Mouse (Mus musculus): ENCODE data around the gene Rap2b.

Rap2b gene

DNA sequence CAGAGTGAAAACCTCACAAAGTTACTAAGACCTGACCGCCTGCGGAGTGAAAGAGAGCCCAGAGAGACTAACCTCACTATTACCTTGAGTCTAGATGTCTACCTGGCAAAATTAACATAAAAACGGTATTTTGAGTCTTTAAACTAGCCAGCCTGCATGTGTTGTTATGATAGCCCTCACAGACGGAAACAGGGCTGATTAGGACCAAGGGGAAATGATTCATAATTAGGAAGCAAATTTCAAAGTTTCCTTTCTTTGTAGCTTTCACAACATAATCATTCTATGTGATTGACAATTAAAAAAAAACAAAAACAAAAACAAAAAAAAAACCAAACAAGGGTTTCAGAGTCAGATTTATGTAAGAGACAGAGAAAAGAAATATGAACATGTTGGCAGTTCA lies 24.9 kb downstream of the Rap2b start:
- peak; percentile 23 for DNase-seq (ENCODE audit: low read depth)

DNA sequence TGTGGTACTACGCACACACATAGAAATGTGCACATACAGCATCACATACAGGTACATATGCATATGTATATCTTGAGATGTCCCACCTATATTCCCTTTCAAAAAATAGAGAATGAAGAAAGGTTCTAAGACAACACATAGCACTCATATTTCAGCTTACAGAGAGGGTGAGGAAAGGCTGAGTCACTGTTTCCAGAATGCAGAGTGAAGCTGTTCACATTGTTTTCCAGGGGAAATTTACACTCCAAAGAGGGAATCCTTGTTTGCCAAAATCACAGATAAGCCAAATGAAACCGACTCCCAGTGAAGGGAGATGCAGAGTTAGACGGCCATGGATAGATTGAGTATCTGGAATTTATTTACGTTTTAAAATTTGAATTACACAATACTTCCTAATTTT lies 30.1 kb downstream of the Rap2b start:
- peak; percentile 47 for DNase-seq (ENCODE audit: low read depth)

- peak; percentile 77 for DNase-seq (ENCODE audit: low read depth)
Measured at GRCm38 (mm10) chr3:61392881-61393280, 31.4 kb downstream of the Rap2b start.

DNA sequence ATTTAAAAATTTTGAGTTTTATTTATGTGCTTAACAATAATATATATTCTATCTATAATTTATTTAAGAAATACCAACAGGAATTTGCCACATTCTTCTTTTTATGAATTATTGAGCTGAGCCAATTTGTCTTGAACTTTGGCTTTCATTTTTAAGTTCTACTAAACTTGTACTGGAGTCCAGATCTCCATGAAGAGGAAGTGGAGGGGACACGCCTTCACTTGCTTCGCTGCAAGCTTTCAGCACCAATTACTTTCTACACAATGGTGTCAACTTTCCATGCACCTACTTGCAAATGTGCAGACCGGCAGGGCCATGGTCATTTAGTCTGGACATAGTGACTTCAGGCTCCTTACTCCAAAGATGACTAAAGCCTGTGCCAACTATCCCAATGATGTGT lies 32.1 kb downstream of the Rap2b start:
- peak; percentile 36 for DNase-seq (ENCODE audit: low read depth)

GRCm38 (mm10) chr3:61395382-61395781 lies 33.9 kb downstream of the Rap2b start:
- DNase-seq (ENCODE audit: low read depth) = no peak

- DNase-seq (ENCODE audit: low read depth) = peak; percentile 91
Measured at GRCm38 (mm10) chr3:61396728-61397127, 35.3 kb downstream of the Rap2b start.

DNA sequence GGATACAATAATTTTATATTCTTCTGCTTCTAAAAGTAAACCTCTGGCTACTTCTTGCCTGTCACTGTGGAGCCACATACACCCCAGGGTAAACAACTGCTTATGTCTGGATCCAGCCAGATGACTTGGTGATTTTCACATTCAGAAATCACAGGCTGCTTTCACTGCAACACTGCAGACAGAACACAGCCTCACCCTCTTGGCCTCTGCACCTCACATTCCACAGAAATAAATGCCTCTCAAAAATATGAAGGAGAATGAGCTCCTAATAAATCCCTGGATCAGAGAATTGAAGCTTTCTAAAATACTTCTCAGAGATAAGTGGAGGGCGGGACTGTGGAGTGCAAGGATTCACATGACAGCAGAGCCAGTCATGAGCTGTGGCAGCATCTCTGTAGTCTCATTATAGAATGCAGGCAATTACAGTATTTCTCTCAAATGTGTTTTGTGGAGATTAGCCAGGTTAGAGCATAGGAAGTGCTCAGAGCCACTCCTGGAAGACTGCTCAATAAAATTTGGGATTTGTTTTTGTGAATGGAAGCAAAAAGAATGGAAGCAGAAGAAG lies 39.5 kb downstream of the Rap2b start:
- no peak for DNase-seq (ENCODE audit: low read depth)

DNA sequence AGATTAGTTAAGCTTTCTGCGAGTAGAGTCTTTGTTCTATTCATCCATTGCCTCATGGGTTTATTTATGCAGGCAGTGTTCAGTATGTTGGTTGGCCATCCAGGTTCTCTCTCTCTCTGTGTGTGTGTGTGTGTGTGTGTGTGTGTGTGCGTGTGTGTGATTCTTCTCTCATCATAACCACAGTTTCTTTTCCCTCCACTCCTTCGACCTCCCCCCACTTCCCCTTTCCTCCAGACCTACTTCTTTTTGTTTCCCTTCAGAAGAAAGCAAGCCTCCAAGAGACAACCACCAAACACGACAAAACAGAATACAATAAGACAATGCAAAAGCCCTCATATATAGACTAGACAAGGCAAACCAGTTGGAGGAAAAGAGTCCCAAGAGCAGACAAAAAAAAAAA lies 45.5 kb downstream of the Rap2b start:
- peak; percentile 41 for DNase-seq (ENCODE audit: low read depth)

DNA sequence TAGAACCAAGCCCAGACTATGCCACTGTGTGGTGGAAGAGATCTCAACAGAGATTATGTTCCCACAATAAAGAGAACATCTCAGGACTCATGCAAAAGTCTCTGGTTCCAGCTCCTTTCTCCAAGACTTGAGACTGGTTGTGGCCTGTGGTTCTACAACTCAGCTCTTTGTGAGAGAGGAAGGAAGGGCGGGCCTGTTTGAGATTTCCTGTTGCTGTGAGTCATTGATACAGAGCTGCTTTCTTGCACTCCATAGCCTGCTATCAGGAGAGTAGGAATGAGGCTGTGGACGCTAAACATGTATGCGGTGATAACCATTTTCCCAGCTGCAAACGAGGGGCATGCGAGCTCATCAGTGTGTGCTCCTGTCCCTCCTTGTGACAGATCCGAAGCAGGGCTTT lies 48.2 kb downstream of the Rap2b start:
- peak; percentile 97 for DNase-seq (ENCODE audit: low read depth)

DNA sequence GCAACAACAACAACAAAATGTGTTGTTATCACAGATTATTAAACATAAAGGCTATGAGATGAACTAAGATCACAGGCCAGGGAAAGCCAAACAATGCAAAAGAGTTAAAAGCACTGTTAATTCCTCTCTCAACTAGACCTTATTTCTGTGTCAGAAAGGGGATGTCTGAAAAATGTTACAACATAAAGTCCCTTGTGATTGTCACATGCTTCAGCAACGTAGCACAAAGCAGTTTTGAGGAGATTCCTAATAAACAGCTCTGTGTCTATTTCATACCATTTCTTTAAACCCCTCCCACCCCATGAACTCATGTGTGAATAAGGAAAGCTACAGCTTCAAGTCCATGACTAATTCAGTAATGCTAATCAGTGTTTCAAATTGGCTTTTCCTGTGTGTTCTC lies 54.4 kb downstream of the Rap2b start:
- no peak for DNase-seq (ENCODE audit: low read depth)
